Mouse (Mus musculus): Measurements from ENCODE around the gene Cdkn2b.

DNA sequence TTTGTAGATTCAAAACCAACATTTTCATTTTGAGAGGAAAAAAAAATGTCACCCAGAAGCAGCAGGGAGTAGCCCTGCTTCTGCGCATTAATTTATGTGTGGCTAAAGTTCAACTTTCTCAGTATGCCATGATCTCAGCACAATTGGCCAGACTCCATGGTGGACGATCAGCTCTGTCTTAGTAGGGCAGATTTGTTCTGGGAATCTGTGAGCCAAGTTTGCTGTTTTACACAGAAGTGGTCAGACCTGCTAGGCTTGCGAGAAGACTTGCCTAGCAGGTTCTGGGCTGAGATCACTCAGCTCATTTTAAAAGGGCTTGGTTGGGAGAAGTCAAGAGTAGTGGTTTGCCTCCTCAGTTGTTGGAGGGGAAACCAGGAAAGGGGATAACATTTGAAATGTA lies 49.5 kb upstream of the Cdkn2b start:
- TF ChIP-seq CTCF (IDR thresholded peaks at IDR 0.05; ENCODE audit: low read depth), result no peak
- TF ChIP-seq EP300 (IDR thresholded peaks at IDR 0.05; ENCODE audit: low read depth), result no peak
